Mouse (Mus musculus): ENCODE data around the gene Idnk. TPM values are rescaled to one million over a fixed set of nuclear protein-coding genes. Genes with fewer than 3 reads are reported as not detected.

Idnk gene
- polyA plus RNA-seq (2016; fragmentation: Nextera tagmentation; extraction: Ambion mirVana): 69.1 and 77.5 TPM in 2 replicates

- Histone ChIP-seq H3K27me3 (replicated peaks) (no peaks in the 10 kb centered on the region), H3K9ac (peak within 1 kb of the TSS; percentile 86), H3K9me3 (peaks cover 6% of the 10 kb centered on the region), H3K4me1 (peaks cover 5% of the 10 kb centered on the region; the same call in 1 of the 2 replicates), H3K4me2 (replicated peaks) (peak within 1 kb of the TSS; percentile 82), H3K36me3 (peaks cover 27% of the 10 kb centered on the region), H3K27ac (no peak within 1 kb of the TSS), H3K4me3 (peak within 1 kb of the TSS; percentile 82)
- ATAC-seq (ENCODE audit: low FRiP score, low read depth): peak; percentile 92
- WGBS: under 1% methylated on average over 30 of the region's 30 CpGs
These were observed at the start of gene Idnk for GRCm38 (mm10) chr13:58157447-58158098. Gene Idnk (plus strand): TSS chr13:58157649.

- no peak for ATAC-seq (ENCODE audit: low FRiP score, low read depth)
- WGBS: 94% methylated on average over 6 of the region's 6 CpGs
- no peak overlapping the region for H3K4me3 ChIP-seq
These were observed 46.1 kb upstream of the Idnk start for GRCm38 (mm10) chr13:58111306-58111705.

GRCm38 (mm10) chr13:58112191-58112590, 45.3 kb upstream of the Idnk start:
- Histone ChIP-seq H3K9me3 (no peaks in the 10 kb centered on the region), H3K4me3 (peak overlapping the region; percentile 41), H3K4me2 (replicated peaks) (peak overlapping the region; percentile 77), H3K27me3 (replicated peaks) (no peaks in the 10 kb centered on the region), H3K36me3 (no peaks in the 10 kb centered on the region), H3K4me1 (peaks cover 15% of the 10 kb centered on the region), H3K9ac (peak overlapping the region; percentile 72), H3K27ac (no peak overlapping the region)
- ATAC-seq (ENCODE audit: low FRiP score, low read depth): no peak
- WGBS: 79% methylated on average over 10 of the region's 10 CpGs

More at GRCm38 (mm10) chr13:58111306-58111705, 46.1 kb upstream of the Idnk start:
- H3K27ac ChIP-seq: no peak overlapping the region
- H3K27me3 ChIP-seq (replicated peaks): no peaks in the 10 kb centered on the region
- H3K4me1 ChIP-seq: peaks cover 15% of the 10 kb centered on the region
- no peak overlapping the region for H3K9ac ChIP-seq
- no peaks in the 10 kb centered on the region for H3K36me3 ChIP-seq
- H3K9me3 ChIP-seq: no peaks in the 10 kb centered on the region
- no peak overlapping the region for H3K4me2 ChIP-seq (replicated peaks)

GRCm38 (mm10) chr13:58112601-58113041, 44.8 kb upstream of the Idnk start:
- Histone ChIP-seq H3K27me3 (replicated peaks) (no peaks in the 10 kb centered on the region), H3K4me3 (peak overlapping the region; percentile 41), H3K4me1 (peaks cover 15% of the 10 kb centered on the region), H3K27ac (0 out of 2 replicates have a peak overlapping the region, but pooled peaks have one; percentile 67), H3K36me3 (no peaks in the 10 kb centered on the region), H3K4me2 (replicated peaks) (peak overlapping the region; percentile 77), H3K9ac (peak overlapping the region; percentile 72), H3K9me3 (no peaks in the 10 kb centered on the region)
- 0 out of 2 replicates have a peak, but pooled peaks have one; percentile 53 for ATAC-seq (ENCODE audit: low FRiP score, low read depth)
- 19% methylated on average over 11 of the region's 11 CpGs for WGBS

- Histone ChIP-seq H3K4me1 (peaks cover 15% of the 10 kb centered on the region), H3K9me3 (no peaks in the 10 kb centered on the region), H3K27ac (peak within 1 kb of the TSS; percentile 67), H3K4me3 (peak within 1 kb of the TSS; percentile 41), H3K4me2 (replicated peaks) (peak within 1 kb of the TSS; percentile 77), H3K27me3 (replicated peaks) (no peaks in the 10 kb centered on the region), H3K9ac (peak within 1 kb of the TSS; percentile 72), H3K36me3 (no peaks in the 10 kb centered on the region)
- under 1% methylated on average over 35 of the region's 35 CpGs for WGBS
- ATAC-seq (ENCODE audit: low FRiP score, low read depth): peak; percentile 86
These were observed 44.2 kb upstream of the Idnk start, which contains the start of gene Klhl3 for GRCm38 (mm10) chr13:58113061-58113900. Gene Klhl3 (minus strand): TSS chr13:58113592.

GRCm38 (mm10) chr13:58115227-58115626, 42.2 kb upstream of the Idnk start:
- Histone ChIP-seq H3K36me3 (no peaks in the 10 kb centered on the region), H3K9ac (no peak overlapping the region), H3K9me3 (no peaks in the 10 kb centered on the region), H3K4me1 (peaks cover 15% of the 10 kb centered on the region), H3K27me3 (replicated peaks) (no peaks in the 10 kb centered on the region), H3K4me2 (replicated peaks) (no peak overlapping the region), H3K27ac (no peak overlapping the region), H3K4me3 (no peak overlapping the region)
- 57% methylated on average over 13 of the region's 13 CpGs for WGBS
- ATAC-seq (ENCODE audit: low FRiP score, low read depth): no peak

GRCm38 (mm10) chr13:58116801-58117200, 40.6 kb upstream of the Idnk start:
- ATAC-seq (ENCODE audit: low FRiP score, low read depth): no peak
- no peak overlapping the region for H3K4me3 ChIP-seq
- no peaks in the 10 kb centered on the region for H3K36me3 ChIP-seq
- H3K27ac ChIP-seq: no peak overlapping the region
- no peak overlapping the region for H3K9ac ChIP-seq
- WGBS: 88% methylated on average over 2 of the region's 2 CpGs
- H3K4me1 ChIP-seq: peaks cover 15% of the 10 kb centered on the region
- no peaks in the 10 kb centered on the region for H3K9me3 ChIP-seq
- H3K4me2 ChIP-seq (replicated peaks): no peak overlapping the region
- no peaks in the 10 kb centered on the region for H3K27me3 ChIP-seq (replicated peaks)

GRCm38 (mm10) chr13:58117318-58118017, 40.0 kb upstream of the Idnk start:
- Histone ChIP-seq H3K4me1 (peaks cover 9% of the 10 kb centered on the region), H3K27me3 (replicated peaks) (no peaks in the 10 kb centered on the region), H3K4me3 (no peak overlapping the region), H3K4me2 (replicated peaks) (no peak overlapping the region), H3K36me3 (no peaks in the 10 kb centered on the region), H3K27ac (no peak overlapping the region), H3K9ac (no peak overlapping the region), H3K9me3 (no peaks in the 10 kb centered on the region)
- no peak for ATAC-seq (ENCODE audit: low FRiP score, low read depth)
- WGBS: 71% methylated on average over 8 of the region's 8 CpGs

GRCm38 (mm10) chr13:58122786-58123297, 34.6 kb upstream of the Idnk start:
- Histone ChIP-seq H3K27ac (no peak overlapping the region), H3K4me1 (peaks cover 18% of the 10 kb centered on the region), H3K9ac (no peak overlapping the region), H3K9me3 (no peaks in the 10 kb centered on the region), H3K27me3 (replicated peaks) (no peaks in the 10 kb centered on the region), H3K4me3 (no peak overlapping the region), H3K36me3 (no peaks in the 10 kb centered on the region; the same call in 1 of the 2 replicates), H3K4me2 (replicated peaks) (no peak overlapping the region)
- WGBS: 40% methylated on average over 10 of the region's 10 CpGs
- ATAC-seq (ENCODE audit: low FRiP score, low read depth): no peak

GRCm38 (mm10) chr13:58123381-58123780, 34.1 kb upstream of the Idnk start:
- Histone ChIP-seq H3K36me3 (no peaks in the 10 kb centered on the region; the same call in 1 of the 2 replicates), H3K4me3 (no peak overlapping the region), H3K27me3 (replicated peaks) (no peaks in the 10 kb centered on the region), H3K9me3 (no peaks in the 10 kb centered on the region), H3K9ac (no peak overlapping the region), H3K4me2 (replicated peaks) (0 out of 2 replicates have a peak overlapping the region, but pooled peaks have one; percentile 12), H3K4me1 (peaks cover 18% of the 10 kb centered on the region), H3K27ac (no peak overlapping the region)
- 61% methylated on average over 8 of the region's 8 CpGs for WGBS
- no peak for ATAC-seq (ENCODE audit: low FRiP score, low read depth)

GRCm38 (mm10) chr13:58124278-58124677, 33.2 kb upstream of the Idnk start:
- Histone ChIP-seq H3K4me2 (replicated peaks) (0 out of 2 replicates have a peak overlapping the region, but pooled peaks have one; percentile 2), H3K27me3 (replicated peaks) (no peaks in the 10 kb centered on the region), H3K4me3 (no peak overlapping the region), H3K4me1 (peaks cover 18% of the 10 kb centered on the region), H3K36me3 (no peaks in the 10 kb centered on the region; the same call in 1 of the 2 replicates), H3K9ac (no peak overlapping the region), H3K27ac (no peak overlapping the region), H3K9me3 (no peaks in the 10 kb centered on the region)
- WGBS: 82% methylated on average over 3 of the region's 3 CpGs
- no peak for ATAC-seq (ENCODE audit: low FRiP score, low read depth)

All from neural tube, embryonic 12.5 days (tissue).